15 mouse cellular contexts compared by ENCODE assay signal in genomic region chr16:88225616-88226015, GRCm38 (mm10).
"Had no signal": no experiment of that assay in that cellular context is flagged by ENCODE, and none has a peak within 500 bp of the region (broad histone marks: within the 10 kb centered on the region; RNA-seq: fewer than 3 reads in every experiment).

No protein-coding gene starts in this region.

- H3K27me3 ChIP-seq: liver, embryonic 15.5 days; lung, embryonic 15.5 days; megakaryocyte, embryonic 14.5 days; midbrain, embryonic 13.5 days; midbrain, embryonic 15.5 days; neural tube, embryonic 12.5 days had no signal

- DNase-seq: liver, postnatal 0 days; lung, adult 2 months; lung, postnatal 14 days; lung, postnatal 36 days; right cerebral cortex, postnatal 14 days; thymus, adult 18-20 months; thymus, postnatal 25 days; thymus, postnatal 4 days had no signal

- H3K36me3 ChIP-seq: liver, embryonic 15.5 days; lung, embryonic 15.5 days; midbrain, embryonic 13.5 days; midbrain, embryonic 15.5 days; neural tube, embryonic 12.5 days had no signal

- H3K9me3 ChIP-seq: liver, embryonic 15.5 days; lung, embryonic 15.5 days; midbrain, embryonic 13.5 days; midbrain, embryonic 15.5 days; neural tube, embryonic 12.5 days had no signal

- H3K4me1 ChIP-seq: liver, embryonic 15.5 days; lung, embryonic 15.5 days; megakaryocyte, embryonic 14.5 days; midbrain, embryonic 13.5 days; midbrain, embryonic 15.5 days; neural tube, embryonic 12.5 days had no signal

- H3K4me3 ChIP-seq: liver, embryonic 15.5 days; lung, embryonic 15.5 days; megakaryocyte, embryonic 14.5 days; midbrain, embryonic 13.5 days; midbrain, embryonic 15.5 days; neural tube, embryonic 12.5 days had no signal

- H3K27ac ChIP-seq: liver, embryonic 15.5 days; lung, embryonic 15.5 days; macrophage; midbrain, embryonic 13.5 days; midbrain, embryonic 15.5 days; neural tube, embryonic 12.5 days had no signal

- H3K9ac ChIP-seq: liver, embryonic 15.5 days; liver, postnatal 0 days; lung, embryonic 15.5 days; midbrain, embryonic 13.5 days; midbrain, embryonic 15.5 days; neural tube, embryonic 12.5 days had no signal
